Mouse (Mus musculus): ENCODE results near the gene Mrps12. TPM values are rescaled to one million over a fixed set of nuclear protein-coding genes. Genes with fewer than 3 reads are reported as not detected.

Gene Mrps12
- polyA plus RNA-seq, 1 experiment from 2014 or later = 143 TPM

GRCm38 (mm10) chr7:28693321-28693966 lies 48.2 kb downstream of the Mrps12 start:
- peak overlapping the region; percentile 88 for H3K4me2 ChIP-seq (ENCODE audit: low read length)
- no peaks in the 10 kb centered on the region for H3K9me3 ChIP-seq (replicated peaks; ENCODE audit: low read length)
- H3K4me1 ChIP-seq (replicated peaks; ENCODE audit: insufficient read depth, low read length) = no peaks in the 10 kb centered on the region
- TF ChIP-seq CTCF (IDR thresholded peaks at IDR 0.05; ENCODE audit: low read depth) = 0 out of 2 replicates have a peak, but pooled peaks have one; percentile 8
- ATAC-seq (replicated peaks; ENCODE audit: low FRiP score, low read depth) (peak; percentile 92), DNase-seq (ENCODE audit: low spot score) (peak; percentile 91)
- peak overlapping the region; percentile 34; the same call in 1 of the 2 replicates for H3K27ac ChIP-seq
- H3K9ac ChIP-seq (ENCODE audit: low read depth, low read length) = peak overlapping the region; percentile 56
- H3K4me3 ChIP-seq (replicated peaks; ENCODE audit: low read depth, low read length) = peak overlapping the region; percentile 46
- 1% methylated on average over 38 of the region's 38 CpGs for WGBS
- no peaks in the 10 kb centered on the region for H3K36me3 ChIP-seq (ENCODE audit: insufficient read depth, low read length)
- no peaks in the 10 kb centered on the region for H3K27me3 ChIP-seq (ENCODE audit: insufficient read depth, low read length)

GRCm38 (mm10) chr7:28692545-28693320 lies 48.9 kb downstream of the Mrps12 start, which contains the start of gene Fbxo27:
TSS of gene Fbxo27 (plus strand) at chr7:28692849.
- peak within 1 kb of the TSS; percentile 46 for H3K4me3 ChIP-seq (replicated peaks; ENCODE audit: low read depth, low read length)
- peak within 1 kb of the TSS; percentile 88 for H3K4me2 ChIP-seq (ENCODE audit: low read length)
- 41% methylated on average over 30 of the region's 30 CpGs for whole genome bisulfite sequencing
- H3K27me3 ChIP-seq (ENCODE audit: insufficient read depth, low read length) = no peaks in the 10 kb centered on the region
- H3K27ac ChIP-seq = peak within 1 kb of the TSS; percentile 34; the same call in 1 of the 2 replicates
- H3K9ac ChIP-seq (ENCODE audit: low read depth, low read length) = peak within 1 kb of the TSS; percentile 56
- no peak for TF ChIP-seq CTCF (IDR thresholded peaks at IDR 0.05; ENCODE audit: low read depth)
- no peaks in the 10 kb centered on the region for H3K36me3 ChIP-seq (ENCODE audit: insufficient read depth, low read length)
- DNase-seq (ENCODE audit: low spot score) (peak; percentile 13), ATAC-seq (replicated peaks; ENCODE audit: low FRiP score, low read depth) (no peak; the same call in 1 of the 2 replicates)
- no peaks in the 10 kb centered on the region for H3K4me1 ChIP-seq (replicated peaks; ENCODE audit: insufficient read depth, low read length)
- no peaks in the 10 kb centered on the region for H3K9me3 ChIP-seq (replicated peaks; ENCODE audit: low read length)

GRCm38 (mm10) chr7:28691075-28691474 lies 50.5 kb downstream of the Mrps12 start:
- Histone ChIP-seq H3K4me2 (ENCODE audit: low read length) (no peak overlapping the region), H3K27me3 (ENCODE audit: insufficient read depth, low read length) (no peaks in the 10 kb centered on the region), H3K27ac (no peak overlapping the region), H3K4me1 (replicated peaks; ENCODE audit: insufficient read depth, low read length) (no peaks in the 10 kb centered on the region), H3K36me3 (ENCODE audit: insufficient read depth, low read length) (no peaks in the 10 kb centered on the region), H3K9me3 (replicated peaks; ENCODE audit: low read length) (no peaks in the 10 kb centered on the region), H3K9ac (ENCODE audit: low read depth, low read length) (no peak overlapping the region), H3K4me3 (replicated peaks; ENCODE audit: low read depth, low read length) (no peak overlapping the region)
- DNase-seq (ENCODE audit: low spot score) = no peak
- no peak for ATAC-seq (replicated peaks; ENCODE audit: low FRiP score, low read depth)
- 57% methylated on average over 7 of the region's 7 CpGs for WGBS
- TF ChIP-seq CTCF (IDR thresholded peaks at IDR 0.05; ENCODE audit: low read depth) = no peak

Other genes with a start within 250 kb of the Mrps12 start
- not detected in 2 replicates for gene Ifnl2, start 231.4 kb downstream of the Mrps12 start, polyA plus RNA-seq (2015; fragmentation: Nextera tagmentation; extraction: Ambion mirVana)
- gene Ifnl3, start 219.0 kb downstream of the Mrps12 start, polyA plus RNA-seq (2015; fragmentation: Nextera tagmentation; extraction: Ambion mirVana) = not detected in 2 replicates
- 0.27 and 0.45 TPM in 2 replicates for gene Sycn, start 200.9 kb downstream of the Mrps12 start, polyA plus RNA-seq (2015; fragmentation: Nextera tagmentation; extraction: Ambion mirVana)
- 5.5 and 7.3 TPM in 2 replicates for gene Nccrp1, start 194.6 kb downstream of the Mrps12 start, polyA plus RNA-seq (2015; fragmentation: Nextera tagmentation; extraction: Ambion mirVana)
- 18.4 and 19.5 TPM in 2 replicates for gene Samd4b, start 143.7 kb downstream of the Mrps12 start, polyA plus RNA-seq (2015; fragmentation: Nextera tagmentation; extraction: Ambion mirVana)
- 33.5 and 36.6 TPM in 2 replicates for gene Pak4, start 143.6 kb downstream of the Mrps12 start, polyA plus RNA-seq (2015; fragmentation: Nextera tagmentation; extraction: Ambion mirVana)
- not detected in 2 replicates for gene Acp7, start 110.5 kb downstream of the Mrps12 start, polyA plus RNA-seq (2015; fragmentation: Nextera tagmentation; extraction: Ambion mirVana)
- gene Fbxo27, start 49.0 kb downstream of the Mrps12 start, polyA plus RNA-seq (2015; fragmentation: Nextera tagmentation; extraction: Ambion mirVana) = 3.9 and 4.1 TPM in 2 replicates
- gene Fbxo17, start 25.0 kb downstream of the Mrps12 start, polyA plus RNA-seq (2015; fragmentation: Nextera tagmentation; extraction: Ambion mirVana) = 7.0 and 8.0 TPM in 2 replicates
- gene Sars2, start 172 bp upstream of the Mrps12 start, polyA plus RNA-seq (2015; fragmentation: Nextera tagmentation; extraction: Ambion mirVana) = 20.2 and 21.5 TPM in 2 replicates
- not detected in 2 replicates for gene Ccer2, start 14.4 kb upstream of the Mrps12 start, polyA plus RNA-seq (2015; fragmentation: Nextera tagmentation; extraction: Ambion mirVana)
- 54.1 and 60.2 TPM in 2 replicates for gene Sirt2, start 24.9 kb upstream of the Mrps12 start, polyA plus RNA-seq (2015; fragmentation: Nextera tagmentation; extraction: Ambion mirVana)
- 42.2 and 43.7 TPM in 2 replicates for gene Nfkbib, start 25.7 kb upstream of the Mrps12 start, polyA plus RNA-seq (2015; fragmentation: Nextera tagmentation; extraction: Ambion mirVana)
- gene Rinl, start 47.1 kb upstream of the Mrps12 start, polyA plus RNA-seq (2015; fragmentation: Nextera tagmentation; extraction: Ambion mirVana) = 5.2 and 6.3 TPM in 2 replicates
- 232 TPM in 2 replicates for gene Hnrnpl, start 66.7 kb upstream of the Mrps12 start, polyA plus RNA-seq (2015; fragmentation: Nextera tagmentation; extraction: Ambion mirVana)
- 330 and 348 TPM in 2 replicates for gene Ech1, start 83.4 kb upstream of the Mrps12 start, polyA plus RNA-seq (2015; fragmentation: Nextera tagmentation; extraction: Ambion mirVana)
- 10.8 and 10.9 TPM in 2 replicates for gene Lgals4, start 92.0 kb upstream of the Mrps12 start, polyA plus RNA-seq (2015; fragmentation: Nextera tagmentation; extraction: Ambion mirVana)
- gene Lgals7, start 122.0 kb upstream of the Mrps12 start, polyA plus RNA-seq (2015; fragmentation: Nextera tagmentation; extraction: Ambion mirVana) = 1.3 and 1.7 TPM in 2 replicates
- 0.34 and 0.47 TPM in 2 replicates for gene Capn12, start 139.6 kb upstream of the Mrps12 start, polyA plus RNA-seq (2015; fragmentation: Nextera tagmentation; extraction: Ambion mirVana)
- gene Actn4, start 220.5 kb upstream of the Mrps12 start, polyA plus RNA-seq (2015; fragmentation: Nextera tagmentation; extraction: Ambion mirVana) = 255 and 280 TPM in 2 replicates
- 467 and 479 TPM in 2 replicates for gene Eif3k, start 240.0 kb upstream of the Mrps12 start, polyA plus RNA-seq (2015; fragmentation: Nextera tagmentation; extraction: Ambion mirVana)
- 7.6 and 9.5 TPM in 2 replicates for gene Map4k1, start 240.2 kb upstream of the Mrps12 start, polyA plus RNA-seq (2015; fragmentation: Nextera tagmentation; extraction: Ambion mirVana)